Mouse (Mus musculus) hindbrain, embryonic 11.5 days (tissue): ENCODE data around the gene En2. TPM values are rescaled to one million over a fixed set of nuclear protein-coding genes. Genes with fewer than 3 reads are reported as not detected.

Experiments
- ATAC-seq: fragments of 200-750 bp; cut with Nextera tagmentation; 2 replicates; pipeline ENCODE4 v1.8.0; 2017; ENCODE audit warnings: mild to moderate bottlenecking, moderate TSS enrichment, moderate library complexity; ENCODE audit not compliant: low FRiP score
- DNase-seq: peaks from one replicate; pipeline ENCODE4 v3.0.0-alpha.2; 2015; ENCODE audit warnings: low spot score
- H3K27ac ChIP-seq: fragments of 300-500 bp; sonication (generic); 2 replicates; pipeline ENCODE4 v1.5.1; 2014; ENCODE audit warnings: mild to moderate bottlenecking, low read depth, low read length
- H3K27me3 ChIP-seq: fragments of 300-500 bp; sonication (generic); 2 replicates; pipeline ENCODE4 v1.6.1; 2014; ENCODE audit warnings: mild to moderate bottlenecking, low read length, moderate library complexity, mixed read lengths; ENCODE audit not compliant: control insufficient read depth, insufficient read depth
- H3K36me3 ChIP-seq: fragments of 300-500 bp; sonication (generic); 2 replicates; pipeline ENCODE4 v1.6.1; 2014; ENCODE audit warnings: mild to moderate bottlenecking, low read length, moderate library complexity, mixed read lengths; ENCODE audit not compliant: control insufficient read depth, insufficient read depth
- H3K4me1 ChIP-seq: fragments of 300-500 bp; sonication (generic); replicated peaks from 2 replicates; pipeline ENCODE4 v1.6.1; 2014; ENCODE audit warnings: low read length, mixed read lengths; ENCODE audit not compliant: control insufficient read depth, insufficient read depth
- H3K4me2 ChIP-seq: fragments of 300-500 bp; sonication (generic); replicated peaks from 2 replicates; pipeline ENCODE4 v1.6.1; 2014; ENCODE audit warnings: mild to moderate bottlenecking, low read depth, low read length
- H3K4me3 ChIP-seq: fragments of 300-500 bp; sonication (generic); 2 replicates; pipeline ENCODE4 v1.5.1; 2014; ENCODE audit warnings: low read depth, low read length
- H3K9ac ChIP-seq: fragments of 300-500 bp; sonication (generic); 2 replicates; pipeline ENCODE4 v1.6.1; 2014; ENCODE audit warnings: low read depth, low read length
- H3K9me3 ChIP-seq: fragments of 300-500 bp; sonication (generic); 2 replicates; pipeline ENCODE4 v1.6.1; 2016; ENCODE audit warnings: low read length; ENCODE audit not compliant: control insufficient read depth
- WGBS: fragments of 180-500 bp; shearing (Covaris S2); extraction: QIAGEN DNeasy Blood & Tissue Kit; methylation state at CpG from one replicate; pipeline ENCODE4 v1.1.7; 2014; 5-methylcytosine and 5-hydroxymethylcytosine counted together
- polyA plus RNA-seq: library from polyadenylated mRNA; unstranded; fragments of >200 nt; fragmentation: Nextera tagmentation; extraction: Ambion mirVana; gene quantifications from 2 replicates; pipeline ENCODE4 v1.2.1, GENCODE M21; 2014

En2 gene
- polyA plus RNA-seq, 1 experiment from 2014 or later, result 1.1 TPM

DNA sequence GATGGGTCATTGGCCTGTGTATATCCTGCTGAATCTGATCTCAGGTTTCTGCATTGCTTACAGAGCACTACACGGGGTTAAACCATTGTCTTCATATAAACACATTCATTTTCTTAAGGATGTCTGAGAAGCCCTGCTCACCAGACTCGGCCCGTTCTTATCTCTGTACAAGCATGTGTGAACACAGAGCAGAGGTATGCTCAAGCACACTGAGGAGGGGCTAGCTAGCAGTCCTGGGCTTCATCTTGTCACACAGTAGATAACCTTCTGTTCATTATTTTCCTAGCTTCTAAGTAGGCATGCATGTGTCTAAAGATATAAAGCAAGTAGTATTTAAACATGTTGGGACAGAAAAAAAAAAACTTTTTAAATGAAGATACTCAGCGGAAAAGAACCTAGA, 41.0 kb downstream of the En2 start:
- 70% methylated on average over 4 of the region's 4 CpGs for WGBS
- Histone ChIP-seq H3K9me3 (no peaks in the 10 kb centered on the region), H3K4me1 (peaks cover 4% of the 10 kb centered on the region; the same call in 1 of the 2 replicates), H3K9ac (no peak overlapping the region), H3K36me3 (no peaks in the 10 kb centered on the region), H3K27ac (no peak overlapping the region), H3K27me3 (peaks cover 37% of the 10 kb centered on the region), H3K4me2 (no peak overlapping the region; the same call in 1 of the 2 replicates), H3K4me3 (no peak overlapping the region)
- no peak for DNase-seq
- no peak for ATAC-seq

DNA sequence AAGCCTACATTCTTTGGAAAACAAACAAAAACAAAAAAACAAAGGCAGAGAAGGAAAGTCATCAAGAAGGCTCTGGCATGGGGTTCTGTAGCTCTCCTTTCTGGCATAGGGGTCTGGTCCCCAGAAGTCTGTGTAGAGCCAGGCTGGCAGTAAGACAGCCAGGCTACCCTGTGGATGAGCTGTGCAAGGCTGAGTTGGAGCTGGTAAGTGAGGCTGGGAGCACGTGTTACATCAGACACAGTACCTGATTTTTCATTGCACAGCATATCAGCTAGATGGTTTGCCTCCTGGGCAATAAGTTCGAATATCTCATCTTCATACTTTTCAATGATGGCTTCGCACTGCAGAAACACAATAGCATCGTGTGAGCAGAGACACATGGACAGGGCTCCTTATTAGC, 41.5 kb downstream of the En2 start:
- WGBS, result 66% methylated on average over 4 of the region's 4 CpGs
- Histone ChIP-seq H3K4me3 (0 out of 2 replicates have a peak overlapping the region, but pooled peaks have one; percentile 8), H3K36me3 (no peaks in the 10 kb centered on the region), H3K4me1 (peaks cover 4% of the 10 kb centered on the region; the same call in 1 of the 2 replicates), H3K27me3 (peaks cover 39% of the 10 kb centered on the region), H3K9ac (peak overlapping the region; percentile 15; the same call in 1 of the 2 replicates), H3K4me2 (no peak overlapping the region; the same call in 1 of the 2 replicates), H3K27ac (no peak overlapping the region), H3K9me3 (no peaks in the 10 kb centered on the region)
- ATAC-seq (no peak), DNase-seq (no peak)

DNA sequence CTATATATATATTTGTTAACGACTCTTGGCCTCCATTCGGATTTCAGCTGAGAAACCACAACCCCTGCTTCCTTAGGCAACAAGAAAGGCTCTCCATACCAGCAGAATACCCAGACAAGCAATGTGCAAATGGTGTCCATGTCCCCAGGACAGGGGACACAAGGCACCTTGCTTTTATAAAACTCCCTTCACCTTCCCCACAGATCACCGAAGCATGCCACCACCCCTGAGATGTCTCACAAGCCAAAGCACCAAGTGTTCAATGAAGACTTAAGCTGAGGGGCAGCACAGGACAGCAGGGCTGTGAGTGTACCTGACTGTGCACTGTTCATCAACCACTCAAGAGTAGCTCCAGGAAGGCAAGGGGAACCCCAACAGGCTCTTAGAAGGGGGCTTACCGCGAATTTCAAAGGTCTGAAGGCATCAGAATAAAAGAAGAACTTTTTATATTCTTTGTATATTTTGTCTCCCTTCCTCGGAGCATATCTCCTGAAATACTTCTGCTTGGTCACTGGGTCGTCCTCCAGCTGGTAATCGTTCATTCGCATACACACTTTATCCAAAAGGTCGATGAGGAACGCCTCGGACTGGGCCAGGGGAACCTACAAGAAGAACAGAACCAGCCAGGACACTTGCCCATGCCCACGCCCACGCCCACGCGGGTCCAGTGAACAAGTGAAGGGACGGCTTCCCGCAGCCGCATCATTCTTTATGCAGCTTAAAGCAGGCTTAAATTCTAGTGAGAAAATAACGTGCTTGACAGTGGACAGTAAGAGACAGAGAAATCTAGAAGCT, 43.4 kb downstream of the En2 start:
- 11% methylated on average over 20 of the region's 20 CpGs for WGBS
- H3K4me3 ChIP-seq, result peak overlapping the region; percentile 50
- H3K36me3 ChIP-seq, result no peaks in the 10 kb centered on the region
- peaks cover 4% of the 10 kb centered on the region; the same call in 1 of the 2 replicates for H3K4me1 ChIP-seq
- peak overlapping the region; percentile 78 for H3K4me2 ChIP-seq
- H3K9me3 ChIP-seq, result no peaks in the 10 kb centered on the region
- ATAC-seq, result no peak
- H3K27me3 ChIP-seq, result peaks cover 39% of the 10 kb centered on the region
- H3K27ac ChIP-seq, result peak overlapping the region; percentile 84
- peak overlapping the region; percentile 53 for H3K9ac ChIP-seq
- peak; percentile 44 for DNase-seq

DNA sequence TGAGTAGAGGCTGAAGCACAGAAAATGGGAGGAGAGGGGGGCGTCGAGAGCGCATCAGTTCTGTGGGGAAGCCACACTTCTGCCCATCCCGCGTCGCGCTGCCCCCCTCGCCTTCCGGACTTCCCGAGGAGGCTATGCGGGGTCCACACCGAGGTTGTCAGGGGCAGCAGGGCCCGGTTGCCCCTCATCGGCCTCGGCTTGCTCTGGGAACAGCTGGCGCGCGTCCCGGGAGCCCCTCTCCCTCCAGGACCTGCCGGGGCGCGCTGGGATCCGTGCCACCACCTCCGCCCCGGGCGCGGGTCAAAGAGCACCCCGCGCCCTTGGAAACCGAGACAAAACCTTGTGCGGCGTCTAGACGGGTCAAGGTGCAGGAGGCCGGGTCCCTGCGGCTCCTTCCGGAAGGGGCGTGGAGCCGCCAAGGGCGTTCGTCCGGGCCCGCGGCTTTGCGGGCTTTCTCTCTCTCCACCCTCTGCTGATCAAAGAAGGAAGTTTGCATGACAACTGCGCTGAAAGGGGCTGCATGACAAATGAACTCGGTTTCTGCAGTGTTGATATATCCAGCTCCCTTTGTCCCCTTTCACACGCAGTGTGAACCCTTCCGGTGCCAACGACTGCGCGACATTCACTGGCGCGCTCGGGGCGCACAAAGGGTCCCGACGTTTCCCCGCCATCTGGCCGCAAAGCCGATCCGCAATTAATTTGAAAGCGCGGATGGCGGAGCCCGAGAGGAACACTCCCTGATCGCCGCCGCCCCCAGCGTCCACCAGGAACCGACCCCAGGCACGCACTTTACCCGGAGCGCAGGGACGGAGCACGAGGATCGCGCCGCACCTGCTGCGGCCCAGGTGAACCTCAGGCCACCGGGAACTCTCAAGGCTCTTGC, 44.3 kb downstream of the En2 start:
- H3K36me3 ChIP-seq, result no peaks in the 10 kb centered on the region
- DNase-seq, result peak; percentile 83
- H3K4me3 ChIP-seq, result peak overlapping the region; percentile 50
- H3K27me3 ChIP-seq, result peaks cover 37% of the 10 kb centered on the region
- under 1% methylated on average over 79 of the region's 80 CpGs for WGBS
- H3K4me2 ChIP-seq, result peak overlapping the region; percentile 78
- peak overlapping the region; percentile 53 for H3K9ac ChIP-seq
- peaks cover 4% of the 10 kb centered on the region; the same call in 1 of the 2 replicates for H3K4me1 ChIP-seq
- no peaks in the 10 kb centered on the region for H3K9me3 ChIP-seq
- ATAC-seq, result peak; percentile 88
- H3K27ac ChIP-seq, result peak overlapping the region; percentile 84

DNA sequence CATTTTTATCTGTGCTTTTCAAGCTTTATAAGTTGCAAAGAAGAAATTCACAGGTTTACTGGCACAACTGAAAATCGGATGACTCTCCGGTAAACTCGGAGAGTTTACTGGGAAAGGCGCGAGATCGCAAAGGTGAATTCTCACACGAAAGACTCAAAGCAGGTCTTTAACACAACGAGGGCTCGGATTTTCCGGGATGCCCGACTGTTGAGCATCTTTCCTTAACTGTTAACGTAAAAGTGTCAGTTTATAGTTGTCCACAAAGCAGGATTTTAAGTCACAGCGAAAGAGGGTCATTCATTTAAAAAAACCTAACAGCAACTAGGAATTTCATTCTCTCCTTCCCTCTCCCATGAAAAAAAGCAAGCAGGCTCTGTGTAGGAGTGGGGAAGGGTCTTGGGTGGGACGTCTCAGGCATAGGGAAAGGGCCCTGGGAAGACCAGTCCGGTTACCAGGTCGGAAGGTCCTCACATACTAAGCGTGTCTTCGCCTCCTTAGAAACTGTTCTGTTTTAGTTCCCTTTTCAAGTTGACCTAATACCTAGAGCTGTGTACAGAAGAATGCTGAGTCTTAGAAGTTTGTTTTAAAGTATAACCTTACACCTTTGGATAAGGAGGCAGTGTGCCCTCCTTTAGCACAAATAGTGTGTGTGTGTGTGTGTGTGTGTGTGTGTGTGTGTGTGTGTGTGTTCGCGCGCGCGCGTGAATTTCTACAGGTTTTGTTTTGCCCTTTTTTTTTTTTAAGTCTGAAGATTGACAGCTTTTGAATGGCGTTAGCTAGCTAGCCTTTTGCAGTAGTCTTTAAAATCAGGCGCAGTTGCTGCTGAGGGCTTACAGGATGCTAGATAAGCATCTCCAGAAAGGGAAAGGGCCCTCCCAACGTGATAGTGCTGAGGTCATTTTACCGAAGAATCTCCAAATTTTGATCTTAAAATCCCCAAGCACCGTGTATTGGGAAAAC, 45.4 kb downstream of the En2 start:
- peak overlapping the region; percentile 84 for H3K27ac ChIP-seq
- peak; percentile 66 for DNase-seq
- 2% methylated on average over 29 of the region's 29 CpGs for WGBS
- peak overlapping the region; percentile 50 for H3K4me3 ChIP-seq
- H3K27me3 ChIP-seq, result peaks cover 33% of the 10 kb centered on the region
- H3K4me1 ChIP-seq, result peaks cover 4% of the 10 kb centered on the region; the same call in 1 of the 2 replicates
- ATAC-seq, result no peak
- H3K36me3 ChIP-seq, result no peaks in the 10 kb centered on the region
- H3K4me2 ChIP-seq, result peak overlapping the region; percentile 78
- H3K9me3 ChIP-seq, result no peaks in the 10 kb centered on the region
- H3K9ac ChIP-seq, result peak overlapping the region; percentile 52

DNA sequence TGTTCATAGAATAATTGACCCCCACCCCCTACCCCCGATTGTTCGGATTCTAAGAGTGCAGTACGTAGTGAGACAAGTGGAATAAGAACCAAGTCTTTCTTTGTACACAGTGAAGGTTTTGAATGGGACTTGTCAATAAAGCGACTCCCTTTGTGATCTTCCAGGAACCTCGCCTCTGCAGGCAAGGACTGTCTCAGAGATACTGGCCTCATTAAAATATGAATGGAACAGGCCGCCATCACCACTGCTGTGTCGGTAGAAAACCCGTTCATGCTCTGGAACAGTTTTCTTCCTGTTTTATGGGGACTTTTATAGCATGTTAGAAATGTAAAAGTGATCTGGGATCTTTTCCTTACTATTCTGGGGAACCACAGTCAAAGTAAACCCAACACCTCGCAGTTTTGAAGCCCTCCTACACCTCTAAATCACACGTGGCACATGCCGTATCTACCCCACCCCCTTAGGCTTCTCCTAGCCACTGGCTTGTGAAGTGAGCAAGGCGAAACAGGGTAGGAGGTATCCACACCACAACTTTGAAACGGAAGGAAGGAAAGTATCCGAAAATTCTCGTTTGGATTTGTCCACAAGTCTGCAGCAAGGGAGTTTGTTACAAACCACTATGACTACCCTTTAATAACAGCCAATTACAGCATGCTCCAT, 46.3 kb downstream of the En2 start:
- H3K9ac ChIP-seq, result no peak overlapping the region; the same call in 1 of the 2 replicates
- DNase-seq (peak; percentile 61), ATAC-seq (peak; percentile 74)
- H3K4me3 ChIP-seq, result peak overlapping the region; percentile 50; the same call in 1 of the 2 replicates
- peaks cover 30% of the 10 kb centered on the region for H3K27me3 ChIP-seq
- WGBS, result 1% methylated on average over 15 of the region's 15 CpGs
- peaks cover 4% of the 10 kb centered on the region; the same call in 1 of the 2 replicates for H3K4me1 ChIP-seq
- H3K4me2 ChIP-seq, result peak overlapping the region; percentile 78; the same call in 1 of the 2 replicates
- no peaks in the 10 kb centered on the region for H3K9me3 ChIP-seq
- H3K36me3 ChIP-seq, result no peaks in the 10 kb centered on the region
- H3K27ac ChIP-seq, result peak overlapping the region; percentile 84; the same call in 1 of the 2 replicates

DNA sequence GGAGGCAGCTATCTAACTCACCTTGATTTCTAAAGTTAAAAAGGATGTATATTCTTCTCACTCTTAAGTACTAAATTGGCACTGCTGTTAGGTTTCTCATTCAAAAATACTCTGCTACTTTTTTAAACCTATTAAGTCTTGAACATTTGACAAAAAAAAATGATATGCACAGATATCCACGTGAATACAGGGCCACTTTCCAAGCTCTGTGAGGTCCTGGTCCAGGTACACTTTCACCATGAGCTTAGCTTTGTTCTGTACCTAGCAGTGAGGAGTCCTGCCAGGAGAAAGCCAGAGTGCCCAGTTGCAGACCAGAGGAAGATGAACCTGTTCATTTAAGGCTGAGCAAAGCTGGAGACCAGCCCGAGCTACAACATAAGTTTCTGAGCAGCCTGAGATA, 47.9 kb downstream of the En2 start:
- Histone ChIP-seq H3K9me3 (no peaks in the 10 kb centered on the region), H3K27me3 (peaks cover 20% of the 10 kb centered on the region)
- ATAC-seq, result no peak

More for the DNA sequence above, 47.9 kb downstream of the En2 start:
- no peak overlapping the region for H3K9ac ChIP-seq
- H3K4me1 ChIP-seq, result peaks cover 4% of the 10 kb centered on the region; the same call in 1 of the 2 replicates
- no peak for DNase-seq
- H3K36me3 ChIP-seq, result no peaks in the 10 kb centered on the region
- H3K27ac ChIP-seq, result no peak overlapping the region
- no peak overlapping the region for H3K4me3 ChIP-seq
- no peak overlapping the region for H3K4me2 ChIP-seq
- 59% methylated on average over 2 of the region's 2 CpGs for WGBS
